Mouse (Mus musculus) gastrocnemius, postnatal 36 days (tissue): Measurements from ENCODE around the gene Cdk9. TPM values are rescaled to one million over a fixed set of nuclear protein-coding genes. Genes with fewer than 3 reads are reported as not detected.

Experiments
- microRNA-seq, 2 experiments: library from miRNA; unstranded; fragments of <30 nt; microRNA quantifications; one replicate each; pipeline ENCODE4 v1.2.0; 2021
- total RNA-seq, 2 experiments: library from RNA; stranded (reverse); gene quantifications; 2 replicates each; pipeline ENCODE4 v1.2.3; 2021

The Cdk9 gene
- total RNA-seq, 2 experiments from 2014 or later, result 18.1 to 21.0 TPM

Small RNAs within 50 kb of the gene (microRNA-seq; reads per million reads assigned to microRNA genes)
- 0 reads per million in 2 experiments for gene Gm47291
- 0 reads per million in 2 experiments for gene Mir2861
- 0 reads per million in 2 experiments for gene Mir3960
- 0 reads per million in 2 experiments for gene Mir8093

Other genes starting within 250 kb of the Cdk9 start
- 1 to 10 TPM; 2.6 to 2.7 TPM for gene Fam102a, start 177.7 kb downstream of the Cdk9 start, total RNA-seq
- gene Dpm2, start 142.2 kb downstream of the Cdk9 start, total RNA-seq, result 10 to 100 TPM; 10.3 to 11.0 TPM
- gene Pip5kl1, start 138.3 kb downstream of the Cdk9 start, total RNA-seq, result not detected
- not detected for gene 9430097D07Rik, start 137.4 kb downstream of the Cdk9 start, total RNA-seq
- gene St6galnac4, start 126.0 kb downstream of the Cdk9 start, total RNA-seq, result 10 to 100 TPM; 14.1 to 21.7 TPM
- 10 to 100 TPM; 34.9 to 46.5 TPM for gene St6galnac6, start 113.4 kb downstream of the Cdk9 start, total RNA-seq
- 1,000 to 10,000 TPM; 1,818 to 2,240 TPM for gene Ak1, start 91.3 kb downstream of the Cdk9 start, total RNA-seq
- gene Eng, start 66.5 kb downstream of the Cdk9 start, total RNA-seq, result 10 to 100 TPM; 23.9 to 26.7 TPM
- gene Fpgs, start 8.9 kb downstream of the Cdk9 start, total RNA-seq, result 1 to 10 TPM; 4.4 to 4.5 TPM
- gene Sh2d3c, start 8.0 kb upstream of the Cdk9 start, total RNA-seq, result 1 to 10 TPM; 6.4 to 7.0 TPM
- gene 6330409D20Rik, start 27.9 kb upstream of the Cdk9 start, total RNA-seq, result not detected
- gene Tor2a, start 44.2 kb upstream of the Cdk9 start, total RNA-seq, result 1 to 10 TPM; 3.9 to 5.1 TPM
- gene Ttc16, start 62.6 kb upstream of the Cdk9 start, total RNA-seq, result not detected
- gene Ptrh1, start 62.7 kb upstream of the Cdk9 start, total RNA-seq, result 1 to 10 TPM; 2.0 to 2.1 TPM
- gene Cfap157, start 71.4 kb upstream of the Cdk9 start, total RNA-seq, result not detected
- gene Stxbp1, start 134.2 kb upstream of the Cdk9 start, total RNA-seq, result 1 to 10 TPM; 2.2 to 3.6 TPM
- gene Fam129b, start 163.0 kb upstream of the Cdk9 start, total RNA-seq, result 1 to 10 TPM; 5.5 to 7.7 TPM
- 10 to 100 TPM; 45.3 to 75.3 TPM for gene Rpl12, start 248.5 kb upstream of the Cdk9 start, total RNA-seq
- gene Lrsam1, start 248.5 kb upstream of the Cdk9 start, total RNA-seq, result 1 to 10 TPM; 9.1 to 9.4 TPM